Mouse (Mus musculus): ENCODE data around the gene Adm. TPM values are rescaled to one million over a fixed set of nuclear protein-coding genes. Genes with fewer than 3 reads are reported as not detected.

Gene Adm
- polyA plus RNA-seq, 1 experiment from 2014 or later, result 2.5 TPM

- Histone ChIP-seq H3K4me1 (ENCODE audit: insufficient read depth) (peaks cover 8% of the 10 kb centered on the region), H3K4me3 (ENCODE audit: low read depth, low read length) (no peak overlapping the region), H3K4me2 (no peak overlapping the region), H3K9ac (no peak overlapping the region), H3K36me3 (ENCODE audit: insufficient read depth) (no peaks in the 10 kb centered on the region), H3K9me3 (ENCODE audit: low read depth, low read length) (peaks cover 6% of the 10 kb centered on the region), H3K27ac (ENCODE audit: low read depth) (no peak overlapping the region), H3K27me3 (ENCODE audit: insufficient read depth, low read length) (no peaks in the 10 kb centered on the region)
- WGBS, result 34% methylated on average over 13 of the region's 13 CpGs
- DNase-seq (peak; percentile 65), ATAC-seq (ENCODE audit: insufficient read depth) (peak; percentile 10; the same call in 1 of the 2 replicates)
- TF ChIP-seq CTCF (IDR thresholded peaks at IDR 0.05; ENCODE audit: low read depth), result no peak
Observed at GRCm38 (mm10) chr7:110648455-110649085, 21.1 kb downstream of the Adm start.

GRCm38 (mm10) chr7:110649133-110649987 is 21.9 kb downstream of the Adm start:
- peak; percentile 25; the same call in 1 of the 2 replicates for TF ChIP-seq CTCF (IDR thresholded peaks at IDR 0.05; ENCODE audit: low read depth)
- Histone ChIP-seq H3K4me1 (ENCODE audit: insufficient read depth) (peaks cover 8% of the 10 kb centered on the region), H3K27me3 (ENCODE audit: insufficient read depth, low read length) (no peaks in the 10 kb centered on the region), H3K9me3 (ENCODE audit: low read depth, low read length) (peaks cover 6% of the 10 kb centered on the region), H3K4me2 (no peak overlapping the region), H3K9ac (no peak overlapping the region), H3K27ac (ENCODE audit: low read depth) (no peak overlapping the region), H3K36me3 (ENCODE audit: insufficient read depth) (no peaks in the 10 kb centered on the region), H3K4me3 (ENCODE audit: low read depth, low read length) (no peak overlapping the region)
- 74% methylated on average over 6 of the region's 6 CpGs for WGBS
- DNase-seq (no peak), ATAC-seq (ENCODE audit: insufficient read depth) (no peak)

GRCm38 (mm10) chr7:110650491-110650890 is 23.0 kb downstream of the Adm start:
- peaks cover 6% of the 10 kb centered on the region for H3K9me3 ChIP-seq (ENCODE audit: low read depth, low read length)
- 24% methylated on average over 4 of the region's 4 CpGs for WGBS
- peak; percentile 30 for DNase-seq
- H3K4me1 ChIP-seq (ENCODE audit: insufficient read depth), result peaks cover 8% of the 10 kb centered on the region
- H3K36me3 ChIP-seq (ENCODE audit: insufficient read depth), result no peaks in the 10 kb centered on the region
- no peak overlapping the region for H3K27ac ChIP-seq (ENCODE audit: low read depth)
- TF ChIP-seq CTCF (IDR thresholded peaks at IDR 0.05; ENCODE audit: low read depth), result no peak
- ATAC-seq (ENCODE audit: insufficient read depth), result no peak
- no peak overlapping the region for H3K9ac ChIP-seq
- H3K4me3 ChIP-seq (ENCODE audit: low read depth, low read length), result no peak overlapping the region
- no peak overlapping the region for H3K4me2 ChIP-seq
- no peaks in the 10 kb centered on the region for H3K27me3 ChIP-seq (ENCODE audit: insufficient read depth, low read length)

- H3K36me3 ChIP-seq (ENCODE audit: insufficient read depth), result no peaks in the 10 kb centered on the region
- DNase-seq (peak; percentile 60), ATAC-seq (ENCODE audit: insufficient read depth) (no peak)
- H3K4me3 ChIP-seq (ENCODE audit: low read depth, low read length), result no peak overlapping the region
- no peak overlapping the region for H3K9ac ChIP-seq
- peaks cover 8% of the 10 kb centered on the region for H3K4me1 ChIP-seq (ENCODE audit: insufficient read depth)
- 56% methylated on average over 6 of the region's 6 CpGs for WGBS
- no peaks in the 10 kb centered on the region for H3K27me3 ChIP-seq (ENCODE audit: insufficient read depth, low read length)
- H3K27ac ChIP-seq (ENCODE audit: low read depth), result no peak overlapping the region
- no peak overlapping the region for H3K4me2 ChIP-seq
- TF ChIP-seq CTCF (IDR thresholded peaks at IDR 0.05; ENCODE audit: low read depth), result no peak
- H3K9me3 ChIP-seq (ENCODE audit: low read depth, low read length), result peaks cover 6% of the 10 kb centered on the region
Observed at GRCm38 (mm10) chr7:110651091-110651490, 23.6 kb downstream of the Adm start.

GRCm38 (mm10) chr7:110655230-110655629 is 27.8 kb downstream of the Adm start:
- Histone ChIP-seq H3K4me2 (no peak overlapping the region), H3K4me3 (ENCODE audit: low read depth, low read length) (no peak overlapping the region), H3K9me3 (ENCODE audit: low read depth, low read length) (no peaks in the 10 kb centered on the region), H3K4me1 (ENCODE audit: insufficient read depth) (0 out of 2 replicates have a peak, but pooled peaks cover 3% of the 10 kb centered on the region), H3K27me3 (ENCODE audit: insufficient read depth, low read length) (no peaks in the 10 kb centered on the region), H3K9ac (no peak overlapping the region), H3K36me3 (ENCODE audit: insufficient read depth) (no peaks in the 10 kb centered on the region), H3K27ac (ENCODE audit: low read depth) (no peak overlapping the region)
- DNase-seq (no peak), ATAC-seq (ENCODE audit: insufficient read depth) (no peak)
- WGBS, result 67% methylated on average over 3 of the region's 3 CpGs
- TF ChIP-seq CTCF (IDR thresholded peaks at IDR 0.05; ENCODE audit: low read depth), result no peak

GRCm38 (mm10) chr7:110655966-110656365 is 28.5 kb downstream of the Adm start:
- no peak for TF ChIP-seq CTCF (IDR thresholded peaks at IDR 0.05; ENCODE audit: low read depth)
- DNase-seq (no peak), ATAC-seq (ENCODE audit: insufficient read depth) (no peak)
- Histone ChIP-seq H3K27ac (ENCODE audit: low read depth) (no peak overlapping the region), H3K9me3 (ENCODE audit: low read depth, low read length) (no peaks in the 10 kb centered on the region), H3K27me3 (ENCODE audit: insufficient read depth, low read length) (no peaks in the 10 kb centered on the region), H3K4me3 (ENCODE audit: low read depth, low read length) (no peak overlapping the region), H3K4me1 (ENCODE audit: insufficient read depth) (0 out of 2 replicates have a peak, but pooled peaks cover 3% of the 10 kb centered on the region), H3K36me3 (ENCODE audit: insufficient read depth) (no peaks in the 10 kb centered on the region), H3K4me2 (no peak overlapping the region), H3K9ac (no peak overlapping the region)
- 51% methylated on average over 6 of the region's 6 CpGs for WGBS

- Histone ChIP-seq H3K4me2 (no peak overlapping the region), H3K27ac (ENCODE audit: low read depth) (peak overlapping the region; percentile 55), H3K9me3 (ENCODE audit: low read depth, low read length) (no peaks in the 10 kb centered on the region), H3K27me3 (ENCODE audit: insufficient read depth, low read length) (no peaks in the 10 kb centered on the region), H3K4me3 (ENCODE audit: low read depth, low read length) (no peak overlapping the region), H3K4me1 (ENCODE audit: insufficient read depth) (0 out of 2 replicates have a peak, but pooled peaks cover 3% of the 10 kb centered on the region), H3K9ac (no peak overlapping the region), H3K36me3 (ENCODE audit: insufficient read depth) (no peaks in the 10 kb centered on the region)
- TF ChIP-seq CTCF (IDR thresholded peaks at IDR 0.05; ENCODE audit: low read depth), result no peak
- WGBS, result 35% methylated on average over 3 of the region's 3 CpGs
- no peak for ATAC-seq (ENCODE audit: insufficient read depth)
- no peak for DNase-seq
Observed at GRCm38 (mm10) chr7:110658378-110658928, 31.0 kb downstream of the Adm start.

Measured in lung, embryonic 14.5 days (tissue).